Mouse (Mus musculus): ENCODE data around the gene Trp53tg5. TPM values are rescaled to one million over a fixed set of nuclear protein-coding genes. Genes with fewer than 3 reads are reported as not detected.
A peak's percentile ranks its signal among the peaks of the same experiment; 100 is the strongest.

The Trp53tg5 gene
- polyA plus RNA-seq, 1 experiment from 2014 or later, result not detected

GRCm38 (mm10) chr2:164422675-164423393, 50.7 kb downstream of the Trp53tg5 start:
- H3K4me3 ChIP-seq (ENCODE audit: low read depth, low read length), result no peak overlapping the region
- no peak for DNase-seq (ENCODE audit: low spot score)
- H3K27ac ChIP-seq (replicated peaks), result peak overlapping the region; percentile 78
- no peaks in the 10 kb centered on the region for H3K9me3 ChIP-seq (ENCODE audit: control insufficient read depth, low read length)
- ATAC-seq (ENCODE audit: low FRiP score, low TSS enrichment), result no peak
- no peak overlapping the region for H3K4me2 ChIP-seq (replicated peaks; ENCODE audit: low read depth)
- H3K36me3 ChIP-seq (ENCODE audit: control insufficient read depth, insufficient read depth, low read length), result peaks cover 13% of the 10 kb centered on the region
- WGBS, result 81% methylated on average over 15 of the region's 15 CpGs
- TF ChIP-seq EP300 (optimal IDR thresholded peaks at IDR 0.05) (no peak), CTCF (IDR thresholded peaks at IDR 0.05; ENCODE audit: low read depth) (no peak)
- H3K9ac ChIP-seq (ENCODE audit: low read length), result no peak overlapping the region
- H3K27me3 ChIP-seq (ENCODE audit: control insufficient read depth, insufficient read depth, low read length), result no peaks in the 10 kb centered on the region
- H3K4me1 ChIP-seq (replicated peaks; ENCODE audit: control insufficient read depth, insufficient read depth), result no peaks in the 10 kb centered on the region

GRCm38 (mm10) chr2:164421979-164422378, 51.5 kb downstream of the Trp53tg5 start:
- H3K27me3 ChIP-seq (ENCODE audit: control insufficient read depth, insufficient read depth, low read length), result no peaks in the 10 kb centered on the region
- no peaks in the 10 kb centered on the region for H3K4me1 ChIP-seq (replicated peaks; ENCODE audit: control insufficient read depth, insufficient read depth)
- no peak overlapping the region for H3K4me2 ChIP-seq (replicated peaks; ENCODE audit: low read depth)
- no peak overlapping the region for H3K9ac ChIP-seq (ENCODE audit: low read length)
- TF ChIP-seq CTCF (IDR thresholded peaks at IDR 0.05; ENCODE audit: low read depth) (no peak), EP300 (optimal IDR thresholded peaks at IDR 0.05) (peak; percentile 28)
- peak overlapping the region; percentile 78 for H3K27ac ChIP-seq (replicated peaks)
- ATAC-seq (ENCODE audit: low FRiP score, low TSS enrichment) (no peak), DNase-seq (ENCODE audit: low spot score) (no peak)
- no peak overlapping the region for H3K4me3 ChIP-seq (ENCODE audit: low read depth, low read length)
- H3K9me3 ChIP-seq (ENCODE audit: control insufficient read depth, low read length), result no peaks in the 10 kb centered on the region
- peaks cover 10% of the 10 kb centered on the region for H3K36me3 ChIP-seq (ENCODE audit: control insufficient read depth, insufficient read depth, low read length)
- WGBS, result 64% methylated on average over 8 of the region's 8 CpGs

- DNase-seq (ENCODE audit: low spot score) (no peak), ATAC-seq (ENCODE audit: low FRiP score, low TSS enrichment) (no peak)
- 66% methylated on average over 7 of the region's 7 CpGs for WGBS
- no peaks in the 10 kb centered on the region for H3K9me3 ChIP-seq (ENCODE audit: control insufficient read depth, low read length)
- TF ChIP-seq CTCF (IDR thresholded peaks at IDR 0.05; ENCODE audit: low read depth) (no peak), EP300 (optimal IDR thresholded peaks at IDR 0.05) (no peak)
- peaks cover 6% of the 10 kb centered on the region; the same call in 1 of the 2 replicates for H3K36me3 ChIP-seq (ENCODE audit: control insufficient read depth, insufficient read depth, low read length)
- no peak overlapping the region for H3K9ac ChIP-seq (ENCODE audit: low read length)
- H3K4me3 ChIP-seq (ENCODE audit: low read depth, low read length), result no peak overlapping the region
- H3K4me1 ChIP-seq (replicated peaks; ENCODE audit: control insufficient read depth, insufficient read depth), result no peaks in the 10 kb centered on the region
- peak overlapping the region; percentile 78 for H3K27ac ChIP-seq (replicated peaks)
- H3K27me3 ChIP-seq (ENCODE audit: control insufficient read depth, insufficient read depth, low read length), result no peaks in the 10 kb centered on the region
- H3K4me2 ChIP-seq (replicated peaks; ENCODE audit: low read depth), result no peak overlapping the region
Measured at GRCm38 (mm10) chr2:164421306-164421705, 52.2 kb downstream of the Trp53tg5 start.

Other genes with a start within 250 kb of the Trp53tg5 start
- not detected in 2 replicates for gene Svs2, start 235.3 kb downstream of the Trp53tg5 start, polyA plus RNA-seq (2015; fragmentation: Nextera tagmentation; extraction: Ambion mirVana)
- not detected in 2 replicates for gene Svs3b, start 217.1 kb downstream of the Trp53tg5 start, polyA plus RNA-seq (2015; fragmentation: Nextera tagmentation; extraction: Ambion mirVana)
- not detected in 2 replicates for gene Svs4, start 195.3 kb downstream of the Trp53tg5 start, polyA plus RNA-seq (2015; fragmentation: Nextera tagmentation; extraction: Ambion mirVana)
- not detected in 2 replicates for gene Svs3a, start 184.5 kb downstream of the Trp53tg5 start, polyA plus RNA-seq (2015; fragmentation: Nextera tagmentation; extraction: Ambion mirVana)
- gene Svs6, start 157.0 kb downstream of the Trp53tg5 start, polyA plus RNA-seq (2015; fragmentation: Nextera tagmentation; extraction: Ambion mirVana), result not detected in 2 replicates
- gene Svs5, start 141.0 kb downstream of the Trp53tg5 start, polyA plus RNA-seq (2015; fragmentation: Nextera tagmentation; extraction: Ambion mirVana), result not detected in 2 replicates
- gene Slpi, start 84.6 kb downstream of the Trp53tg5 start, polyA plus RNA-seq (2015; fragmentation: Nextera tagmentation; extraction: Ambion mirVana), result 4,305 and 4,348 TPM in 2 replicates
- gene Rbpjl, start 70.6 kb downstream of the Trp53tg5 start, polyA plus RNA-seq (2015; fragmentation: Nextera tagmentation; extraction: Ambion mirVana), result 0.32 and 0.36 TPM in 2 replicates
- 2.0 and 3.1 TPM in 2 replicates for gene Matn4, start 68.6 kb downstream of the Trp53tg5 start, polyA plus RNA-seq (2015; fragmentation: Nextera tagmentation; extraction: Ambion mirVana)
- 133 and 143 TPM in 2 replicates for gene Sdc4, start 29.8 kb downstream of the Trp53tg5 start, polyA plus RNA-seq (2015; fragmentation: Nextera tagmentation; extraction: Ambion mirVana)
- 46.9 and 48.6 TPM in 2 replicates for gene Sys1, start 16.8 kb downstream of the Trp53tg5 start, polyA plus RNA-seq (2015; fragmentation: Nextera tagmentation; extraction: Ambion mirVana)
- 26.9 and 28.1 TPM in 2 replicates for gene Gm20458, start 12.8 kb downstream of the Trp53tg5 start, polyA plus RNA-seq (2015; fragmentation: Nextera tagmentation; extraction: Ambion mirVana)
- 27.3 and 27.8 TPM in 2 replicates for gene Dbndd2, start 12.4 kb upstream of the Trp53tg5 start, polyA plus RNA-seq (2015; fragmentation: Nextera tagmentation; extraction: Ambion mirVana)
- 53.6 and 54.7 TPM in 2 replicates for gene Pigt, start 23.8 kb upstream of the Trp53tg5 start, polyA plus RNA-seq (2015; fragmentation: Nextera tagmentation; extraction: Ambion mirVana)
- gene Wfdc2, start 88.7 kb upstream of the Trp53tg5 start, polyA plus RNA-seq (2015; fragmentation: Nextera tagmentation; extraction: Ambion mirVana), result 123 and 147 TPM in 2 replicates
- gene Spint3, start 99.7 kb upstream of the Trp53tg5 start, polyA plus RNA-seq (2015; fragmentation: Nextera tagmentation; extraction: Ambion mirVana), result not detected in 2 replicates
- gene Wfdc6a, start 111.7 kb upstream of the Trp53tg5 start, polyA plus RNA-seq (2015; fragmentation: Nextera tagmentation; extraction: Ambion mirVana), result 0.75 and 1.1 TPM in 2 replicates
- gene Eppin, start 119.9 kb upstream of the Trp53tg5 start, polyA plus RNA-seq (2015; fragmentation: Nextera tagmentation; extraction: Ambion mirVana), result not detected in 2 replicates
- gene Wfdc6b, start 139.8 kb upstream of the Trp53tg5 start, polyA plus RNA-seq (2015; fragmentation: Nextera tagmentation; extraction: Ambion mirVana), result not detected in 2 replicates
- not detected in 2 replicates for gene Wfdc8, start 139.9 kb upstream of the Trp53tg5 start, polyA plus RNA-seq (2015; fragmentation: Nextera tagmentation; extraction: Ambion mirVana)
- gene Wfdc16, start 165.1 kb upstream of the Trp53tg5 start, polyA plus RNA-seq (2015; fragmentation: Nextera tagmentation; extraction: Ambion mirVana), result not detected in 2 replicates
- gene Wfdc10, start 182.3 kb upstream of the Trp53tg5 start, polyA plus RNA-seq (2015; fragmentation: Nextera tagmentation; extraction: Ambion mirVana), result 12.2 and 12.6 TPM in 2 replicates
- gene Wfdc9, start 182.9 kb upstream of the Trp53tg5 start, polyA plus RNA-seq (2015; fragmentation: Nextera tagmentation; extraction: Ambion mirVana), result 0.58 TPM in 1 of 2 replicates, not detected in the other
- not detected in 2 replicates for gene Wfdc11, start 200.4 kb upstream of the Trp53tg5 start, polyA plus RNA-seq (2015; fragmentation: Nextera tagmentation; extraction: Ambion mirVana)
- 2.1 and 2.6 TPM in 2 replicates for gene Wfdc13, start 211.4 kb upstream of the Trp53tg5 start, polyA plus RNA-seq (2015; fragmentation: Nextera tagmentation; extraction: Ambion mirVana)
- gene Spint4, start 224.8 kb upstream of the Trp53tg5 start, polyA plus RNA-seq (2015; fragmentation: Nextera tagmentation; extraction: Ambion mirVana), result not detected in 2 replicates
- gene Spint5, start 241.6 kb upstream of the Trp53tg5 start, polyA plus RNA-seq (2015; fragmentation: Nextera tagmentation; extraction: Ambion mirVana), result not detected in 2 replicates

Data from stomach, postnatal 0 days (tissue).